Mouse (Mus musculus) liver, embryonic 14.5 days (tissue): ENCODE results near the gene Fam89b.

Source experiments
- CTCF ChIP-seq: IDR thresholded peaks from 2 replicates; pipeline ENCODE4 v1.5.1; 2016; ENCODE audit warnings: antibody characterized with exemption, low read depth, control low read depth
- EP300 ChIP-seq: IDR thresholded peaks from 2 replicates; pipeline ENCODE4 v1.6.1; 2016; ENCODE audit warnings: antibody characterized with exemption, low read depth

- TF ChIP-seq CTCF: no peak
- no peak for TF ChIP-seq EP300
These were observed 19.4 kb downstream of the Fam89b start for GRCm38 (mm10) chr19:5710068-5710467.
